Mouse (Mus musculus): ENCODE data around the gene Cd5. TPM values are rescaled to one million over a fixed set of nuclear protein-coding genes. Genes with fewer than 3 reads are reported as not detected.
A peak's percentile ranks its signal among the peaks of the same experiment; 100 is the strongest.

Gene Cd5
- total RNA-seq, 2 experiments from 2014 or later = not detected

GRCm38 (mm10) chr19:10685081-10685480 is 53.7 kb downstream of the Cd5 start:
- ATAC-seq (replicated peaks; ENCODE audit: poor library complexity, severe bottlenecking) = no peak

GRCm38 (mm10) chr19:10681571-10681970 is 57.2 kb downstream of the Cd5 start:
- ATAC-seq (replicated peaks; ENCODE audit: poor library complexity, severe bottlenecking) = no peak

DNA sequence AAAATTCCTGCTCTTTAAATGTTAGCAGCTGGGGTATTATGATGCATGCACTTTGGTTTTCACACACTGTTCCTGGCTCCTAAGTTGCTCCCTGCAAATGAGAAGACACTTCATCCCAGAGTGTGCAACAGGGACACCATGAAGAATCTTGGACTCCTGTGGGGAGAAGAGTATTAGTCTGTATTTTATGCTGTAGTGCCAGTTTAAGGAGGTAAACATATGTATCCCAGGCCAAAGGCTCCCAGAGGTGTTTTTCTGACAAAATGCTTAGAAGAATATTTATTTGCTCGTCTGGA is 60.1 kb downstream of the Cd5 start:
- no peak for ATAC-seq (replicated peaks; ENCODE audit: poor library complexity, severe bottlenecking)

- peak; percentile 66 for ATAC-seq (replicated peaks; ENCODE audit: poor library complexity, severe bottlenecking)
These were observed 60.7 kb downstream of the Cd5 start, which contains the start of gene Pga5 for GRCm38 (mm10) chr19:10677915-10678771. Pga5 (minus strand) TSS chr19:10678071.

GRCm38 (mm10) chr19:10676656-10677055 is 62.1 kb downstream of the Cd5 start:
- no peak for ATAC-seq (replicated peaks; ENCODE audit: poor library complexity, severe bottlenecking)

DNA sequence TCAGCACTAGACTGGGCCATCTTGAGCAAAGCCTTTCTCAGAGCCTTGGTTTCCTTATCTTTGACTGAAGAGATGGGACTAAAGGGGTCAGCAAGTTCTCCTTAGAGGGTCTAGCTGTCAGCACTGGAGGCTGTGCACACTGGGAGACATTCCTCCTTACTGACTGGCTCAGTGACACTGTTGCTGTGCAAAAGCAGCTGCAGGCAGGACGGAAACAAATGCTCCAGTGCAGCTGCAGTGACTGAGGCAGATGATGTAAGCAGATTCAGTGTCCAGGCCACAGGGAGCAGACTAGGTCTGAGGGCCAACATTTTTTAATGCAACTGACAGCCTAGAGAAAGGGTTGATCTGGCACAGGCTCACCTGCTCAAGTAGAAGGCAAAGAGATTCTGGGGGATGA is 65.5 kb downstream of the Cd5 start:
- ATAC-seq (replicated peaks; ENCODE audit: poor library complexity, severe bottlenecking) = no peak

GRCm38 (mm10) chr19:10671854-10672417 is 66.9 kb downstream of the Cd5 start:
- no peak for ATAC-seq (replicated peaks; ENCODE audit: poor library complexity, severe bottlenecking)

- no peak for ATAC-seq (replicated peaks; ENCODE audit: poor library complexity, severe bottlenecking)
These were observed 67.5 kb downstream of the Cd5 start for GRCm38 (mm10) chr19:10671319-10671718.

Other genes starting within 250 kb of the Cd5 start
- gene Cpsf7, start 213.7 kb downstream of the Cd5 start, total RNA-seq (2014; fragmentation: Nextera tagmentation) = 73.3 and 88.9 TPM in 2 replicates
- 34.5 and 36.4 TPM in 2 replicates for gene Cpsf7, start 213.7 kb downstream of the Cd5 start, total RNA-seq (2017)
- gene Sdhaf2, start 212.9 kb downstream of the Cd5 start, total RNA-seq (2014; fragmentation: Nextera tagmentation) = 42.9 and 44.4 TPM in 2 replicates
- 48.7 and 58.9 TPM in 2 replicates for gene Sdhaf2, start 212.9 kb downstream of the Cd5 start, total RNA-seq (2017)
- 30.4 and 39.5 TPM in 2 replicates for gene Tmem216, start 182.8 kb downstream of the Cd5 start, total RNA-seq (2014; fragmentation: Nextera tagmentation)
- 19.9 and 27.1 TPM in 2 replicates for gene Tmem216, start 182.8 kb downstream of the Cd5 start, total RNA-seq (2017)
- 35.1 and 39.7 TPM in 2 replicates for gene Cyb561a3, start 161.8 kb downstream of the Cd5 start, total RNA-seq (2014; fragmentation: Nextera tagmentation)
- 21.7 and 31.3 TPM in 2 replicates for gene Cyb561a3, start 161.8 kb downstream of the Cd5 start, total RNA-seq (2017)
- gene Tmem138, start 161.6 kb downstream of the Cd5 start, total RNA-seq (2014; fragmentation: Nextera tagmentation) = 24.4 and 28.6 TPM in 2 replicates
- 5.8 and 8.1 TPM in 2 replicates for gene Tmem138, start 161.6 kb downstream of the Cd5 start, total RNA-seq (2017)
- 174 and 186 TPM in 2 replicates for gene Ddb1, start 133.7 kb downstream of the Cd5 start, total RNA-seq (2014; fragmentation: Nextera tagmentation)
- 345 and 427 TPM in 2 replicates for gene Ddb1, start 133.7 kb downstream of the Cd5 start, total RNA-seq (2017)
- 12.8 and 13.0 TPM in 2 replicates for gene Tkfc, start 133.3 kb downstream of the Cd5 start, total RNA-seq (2014; fragmentation: Nextera tagmentation)
- gene Tkfc, start 133.3 kb downstream of the Cd5 start, total RNA-seq (2017) = 5.0 and 7.1 TPM in 2 replicates
- gene Vwce, start 104.8 kb downstream of the Cd5 start, total RNA-seq (2014; fragmentation: Nextera tagmentation) = not detected in 2 replicates
- gene Vwce, start 104.8 kb downstream of the Cd5 start, total RNA-seq (2017) = 1.1 TPM in 1 of 2 replicates, not detected in the other
- not detected in 2 replicates for gene Pga5, start 60.9 kb downstream of the Cd5 start, total RNA-seq (2014; fragmentation: Nextera tagmentation)
- not detected in 2 replicates for gene Pga5, start 60.9 kb downstream of the Cd5 start, total RNA-seq (2017)
- gene Vps37c, start 50.3 kb downstream of the Cd5 start, total RNA-seq (2014; fragmentation: Nextera tagmentation) = 21.1 and 23.8 TPM in 2 replicates
- gene Vps37c, start 50.3 kb downstream of the Cd5 start, total RNA-seq (2017) = 15.3 and 20.0 TPM in 2 replicates
- 0.28 and 3.8 TPM in 2 replicates for gene Cd6, start 91.1 kb upstream of the Cd5 start, total RNA-seq (2014; fragmentation: Nextera tagmentation)
- gene Cd6, start 91.1 kb upstream of the Cd5 start, total RNA-seq (2017) = 0.21 and 0.26 TPM in 2 replicates
- gene Slc15a3, start 100.7 kb upstream of the Cd5 start, total RNA-seq (2014; fragmentation: Nextera tagmentation) = 0.99 and 1.0 TPM in 2 replicates
- 0.22 and 0.88 TPM in 2 replicates for gene Slc15a3, start 100.7 kb upstream of the Cd5 start, total RNA-seq (2017)
- 0.53 TPM in 1 of 2 replicates, not detected in the other for gene Tmem132a, start 130.9 kb upstream of the Cd5 start, total RNA-seq (2014; fragmentation: Nextera tagmentation)
- 0.17 and 0.41 TPM in 2 replicates for gene Tmem132a, start 130.9 kb upstream of the Cd5 start, total RNA-seq (2017)
- gene Tmem109, start 143.0 kb upstream of the Cd5 start, total RNA-seq (2014; fragmentation: Nextera tagmentation) = 25.2 and 25.3 TPM in 2 replicates
- 7.8 and 11.6 TPM in 2 replicates for gene Tmem109, start 143.0 kb upstream of the Cd5 start, total RNA-seq (2017)
- gene Prpf19, start 156.2 kb upstream of the Cd5 start, total RNA-seq (2014; fragmentation: Nextera tagmentation) = 114 and 116 TPM in 2 replicates
- gene Prpf19, start 156.2 kb upstream of the Cd5 start, total RNA-seq (2017) = 140 and 236 TPM in 2 replicates
- gene Zp1, start 181.6 kb upstream of the Cd5 start, total RNA-seq (2014; fragmentation: Nextera tagmentation) = not detected in 2 replicates
- gene Zp1, start 181.6 kb upstream of the Cd5 start, total RNA-seq (2017) = not detected in 2 replicates
- gene Ptgdr2, start 198.2 kb upstream of the Cd5 start, total RNA-seq (2014; fragmentation: Nextera tagmentation) = not detected in 2 replicates
- gene Ptgdr2, start 198.2 kb upstream of the Cd5 start, total RNA-seq (2017) = not detected in 2 replicates
- gene Ccdc86, start 210.3 kb upstream of the Cd5 start, total RNA-seq (2014; fragmentation: Nextera tagmentation) = 19.0 and 23.1 TPM in 2 replicates
- 15.2 and 20.1 TPM in 2 replicates for gene Ccdc86, start 210.3 kb upstream of the Cd5 start, total RNA-seq (2017)
- not detected in 2 replicates for gene Ms4a10, start 235.7 kb upstream of the Cd5 start, total RNA-seq (2014; fragmentation: Nextera tagmentation)
- not detected in 2 replicates for gene Ms4a10, start 235.7 kb upstream of the Cd5 start, total RNA-seq (2017)

Data from granulocyte monocyte progenitor cell, adult 5-6 weeks (primary cell).